Mouse (Mus musculus): ENCODE measurements at regions not wholly inside any gene's neighbourhood (a gene's known extent, or its start where the extent isn't known, plus 50 kb on each side); places are given as distances from the start of the nearest gene placed in this dataset.

DNA sequence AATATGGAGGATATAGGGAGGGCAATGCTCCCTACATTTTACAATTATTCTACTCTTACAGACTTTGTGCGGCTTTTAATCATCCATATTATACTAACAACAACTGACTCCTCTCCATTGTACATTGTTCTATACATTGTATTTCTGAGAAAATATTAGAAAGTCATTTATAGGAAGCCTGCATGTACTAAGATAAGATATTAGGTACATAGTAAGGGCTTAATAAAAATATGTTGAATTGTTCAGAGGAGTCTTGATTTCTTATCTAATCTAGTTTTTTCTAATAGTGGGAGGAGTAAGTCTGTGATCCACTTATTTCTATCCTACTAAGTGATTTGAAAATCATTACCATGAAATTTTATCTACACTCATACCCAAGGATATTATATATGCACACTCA is 94.8 kb upstream of the Rgs1 start:
- TF ChIP-seq CTCF (IDR thresholded peaks at IDR 0.05; ENCODE audit: borderline replicate concordance, control insufficient read depth, extremely low read depth, insufficient read depth, low read length, poor library complexity) (no peak), POLR2A (IDR thresholded peaks at IDR 0.05; ENCODE audit: control insufficient read depth, extremely low read depth, insufficient read depth, low read length, poor library complexity) (no peak)

All from thymus, adult 2 months (tissue).